ENCODE assay signal across 9 mouse cellular contexts in genomic region chr13:43229767-43230166, GRCm38 (mm10). TPM values are rescaled to one million over a fixed set of nuclear protein-coding genes. Genes with fewer than 3 reads are reported as not detected.
A peak's percentile ranks its signal among the peaks of the same experiment; 100 is the strongest.
DNase-seq lines count a peak whose midpoint lies in the region; ATAC-seq lines count a peak whose summit lies in the region.
"Had no signal": no experiment of that assay in that cellular context is flagged by ENCODE, and none has a peak within 500 bp of the region (broad histone marks: within the 10 kb centered on the region; RNA-seq: fewer than 3 reads in every experiment).

No protein-coding gene starts in this region.

- peaks cover 93% of the 10 kb centered on the region for H3K4me1 ChIP-seq in heart, embryonic 13.5 days
- H3K4me1 ChIP-seq in midbrain, embryonic 14.5 days (ENCODE audit: control insufficient read depth, insufficient read depth, low read length), result peaks cover 10% of the 10 kb centered on the region
- H3K4me1 ChIP-seq in midbrain, embryonic 16.5 days (ENCODE audit: control insufficient read depth, insufficient read depth, low read length), result peaks cover 23% of the 10 kb centered on the region
- H3K4me1 ChIP-seq in limb, embryonic 12.5 days (replicated peaks), result peaks cover 26% of the 10 kb centered on the region
- H3K4me1 ChIP-seq in neural tube, embryonic 14.5 days (ENCODE audit: control insufficient read depth, insufficient read depth, low read length), result peaks cover 16% of the 10 kb centered on the region; the same call in 1 of the 2 replicates

- 24% methylated on average over 3 of the region's 3 CpGs for WGBS in heart, embryonic 13.5 days
- 92% methylated on average over 3 of the region's 3 CpGs for WGBS in midbrain, embryonic 14.5 days
- WGBS in midbrain, embryonic 16.5 days, result 93% methylated on average over 3 of the region's 3 CpGs
- 74% methylated on average over 3 of the region's 3 CpGs for WGBS in limb, embryonic 12.5 days
- WGBS in neural tube, embryonic 14.5 days, result 84% methylated on average over 3 of the region's 3 CpGs

- DNase-seq in heart, adult 18-20 months, result no peak
- DNase-seq in midbrain, embryonic 14.5 days, result no peak
- no peak for DNase-seq in cerebellum, postnatal 4 days (ENCODE audit: low spot score in 2 of 2)
- no peak for DNase-seq in spleen, postnatal 14 days (ENCODE audit: low spot score in 2 of 2)

- ATAC-seq in heart, embryonic 13.5 days (ENCODE audit: extremely low read depth, insufficient number of reproducible peaks, low FRiP score, low TSS enrichment), result no peak
- no peak for ATAC-seq in midbrain, embryonic 14.5 days (ENCODE audit: low FRiP score, low TSS enrichment)
- no peak for ATAC-seq in midbrain, embryonic 16.5 days
- ATAC-seq in limb, embryonic 12.5 days (ENCODE audit: insufficient number of reproducible peaks, insufficient read depth, low FRiP score, low TSS enrichment, low read depth), result no peak
- no peak for ATAC-seq in neural tube, embryonic 14.5 days (ENCODE audit: low read depth)

- H3K4me3 ChIP-seq in heart, embryonic 13.5 days, result no peak overlapping the region
- no peak overlapping the region for H3K4me3 ChIP-seq in midbrain, embryonic 14.5 days (replicated peaks; ENCODE audit: low read depth, low read length)
- no peak overlapping the region for H3K4me3 ChIP-seq in midbrain, embryonic 16.5 days (ENCODE audit: low read depth, low read length)
- H3K4me3 ChIP-seq in limb, embryonic 12.5 days (replicated peaks), result no peak overlapping the region
- H3K4me3 ChIP-seq in neural tube, embryonic 14.5 days (ENCODE audit: low read depth, low read length), result no peak overlapping the region

- peak overlapping the region; percentile 93 for H3K27ac ChIP-seq in heart, embryonic 13.5 days (replicated peaks)
- H3K27ac ChIP-seq in midbrain, embryonic 14.5 days (replicated peaks; ENCODE audit: low read depth, low read length), result 0 out of 2 replicates have a peak overlapping the region, but pooled peaks have one; percentile 49
- no peak overlapping the region for H3K27ac ChIP-seq in midbrain, embryonic 16.5 days (ENCODE audit: low read length)
- H3K27ac ChIP-seq in limb, embryonic 12.5 days, result peak overlapping the region; percentile 78
- H3K27ac ChIP-seq in neural tube, embryonic 14.5 days (ENCODE audit: low read depth, low read length), result peak overlapping the region; percentile 76
- H3K27ac ChIP-seq: macrophage had no signal

- H3K27me3 ChIP-seq in heart, embryonic 13.5 days (replicated peaks), result no peaks in the 10 kb centered on the region
- H3K27me3 ChIP-seq in midbrain, embryonic 14.5 days (ENCODE audit: control insufficient read depth, insufficient read depth, low read length), result no peaks in the 10 kb centered on the region
- H3K27me3 ChIP-seq in midbrain, embryonic 16.5 days (ENCODE audit: control insufficient read depth, insufficient read depth, low read depth, low read length), result no peaks in the 10 kb centered on the region
- H3K27me3 ChIP-seq in limb, embryonic 12.5 days, result no peaks in the 10 kb centered on the region
- no peaks in the 10 kb centered on the region for H3K27me3 ChIP-seq in neural tube, embryonic 14.5 days (ENCODE audit: control insufficient read depth, insufficient read depth, low read length)

- H3K36me3 ChIP-seq in heart, embryonic 13.5 days, result no peaks in the 10 kb centered on the region
- H3K36me3 ChIP-seq in midbrain, embryonic 14.5 days (ENCODE audit: control insufficient read depth, insufficient read depth, low read length), result no peaks in the 10 kb centered on the region
- no peaks in the 10 kb centered on the region for H3K36me3 ChIP-seq in midbrain, embryonic 16.5 days (ENCODE audit: control insufficient read depth, insufficient read depth, low read length)
- no peaks in the 10 kb centered on the region for H3K36me3 ChIP-seq in limb, embryonic 12.5 days
- no peaks in the 10 kb centered on the region for H3K36me3 ChIP-seq in neural tube, embryonic 14.5 days (ENCODE audit: control insufficient read depth, insufficient read depth, low read length)

- H3K4me2 ChIP-seq in heart, embryonic 13.5 days, result peak overlapping the region; percentile 13; the same call in 1 of the 2 replicates
- no peak overlapping the region for H3K4me2 ChIP-seq in midbrain, embryonic 14.5 days (ENCODE audit: low read length)
- H3K4me2 ChIP-seq in midbrain, embryonic 16.5 days (ENCODE audit: low read length), result no peak overlapping the region
- H3K4me2 ChIP-seq in limb, embryonic 12.5 days, result no peak overlapping the region
- H3K4me2 ChIP-seq in neural tube, embryonic 14.5 days (ENCODE audit: low read depth, low read length), result no peak overlapping the region

- peak overlapping the region; percentile 64; the same call in 1 of the 2 replicates for H3K9ac ChIP-seq in heart, embryonic 13.5 days
- H3K9ac ChIP-seq in midbrain, embryonic 14.5 days (replicated peaks; ENCODE audit: low read length), result no peak overlapping the region
- no peak overlapping the region for H3K9ac ChIP-seq in midbrain, embryonic 16.5 days (ENCODE audit: low read depth, low read length)
- H3K9ac ChIP-seq in limb, embryonic 12.5 days (replicated peaks), result no peak overlapping the region
- no peak overlapping the region for H3K9ac ChIP-seq in neural tube, embryonic 14.5 days (replicated peaks; ENCODE audit: low read depth, low read length)

- H3K9me3 ChIP-seq in heart, embryonic 13.5 days, result 0 out of 2 replicates have a peak, but pooled peaks cover under 1% of the 10 kb centered on the region
- H3K9me3 ChIP-seq in midbrain, embryonic 14.5 days (ENCODE audit: control insufficient read depth, low read length), result no peaks in the 10 kb centered on the region
- H3K9me3 ChIP-seq in midbrain, embryonic 16.5 days (replicated peaks; ENCODE audit: control insufficient read depth, low read length, poor library complexity, severe bottlenecking), result no peaks in the 10 kb centered on the region
- H3K9me3 ChIP-seq in limb, embryonic 12.5 days, result 0 out of 2 replicates have a peak, but pooled peaks cover 6% of the 10 kb centered on the region
- H3K9me3 ChIP-seq in neural tube, embryonic 14.5 days (ENCODE audit: control insufficient read depth, low read length), result no peaks in the 10 kb centered on the region

RNA-seq across cellular contexts. Expression of gene Tbc1d7, which starts 58.5 kb away (rescaled TPM):
- polyA plus RNA-seq in heart, embryonic 13.5 days (2015; fragmentation: Nextera tagmentation; extraction: Ambion mirVana), result 55.9 and 60.9 TPM in 2 replicates
- 10 to 100 TPM; 26.7 to 34.9 TPM for total RNA-seq in heart, adult 18-20 months (2021)
- 101 and 104 TPM in 2 replicates for polyA plus RNA-seq in midbrain, embryonic 14.5 days (2014; fragmentation: Nextera tagmentation; extraction: Ambion mirVana)
- 84.0 and 91.8 TPM in 2 replicates for polyA plus RNA-seq in midbrain, embryonic 16.5 days (2015; fragmentation: Nextera tagmentation; extraction: Ambion mirVana)
- polyA plus RNA-seq in limb, embryonic 12.5 days (2016; fragmentation: Nextera tagmentation; extraction: Ambion mirVana), result 64.1 and 67.1 TPM in 2 replicates
- 89.5 and 90.5 TPM in 2 replicates for polyA plus RNA-seq in neural tube, embryonic 14.5 days (2014; fragmentation: Nextera tagmentation; extraction: Ambion mirVana)
